Mouse (Mus musculus): ENCODE measurements at regions not wholly inside any gene's neighbourhood (a gene's known extent, or its start where the extent isn't known, plus 50 kb on each side); places are given as distances from the start of the nearest gene placed in this dataset.

DNA sequence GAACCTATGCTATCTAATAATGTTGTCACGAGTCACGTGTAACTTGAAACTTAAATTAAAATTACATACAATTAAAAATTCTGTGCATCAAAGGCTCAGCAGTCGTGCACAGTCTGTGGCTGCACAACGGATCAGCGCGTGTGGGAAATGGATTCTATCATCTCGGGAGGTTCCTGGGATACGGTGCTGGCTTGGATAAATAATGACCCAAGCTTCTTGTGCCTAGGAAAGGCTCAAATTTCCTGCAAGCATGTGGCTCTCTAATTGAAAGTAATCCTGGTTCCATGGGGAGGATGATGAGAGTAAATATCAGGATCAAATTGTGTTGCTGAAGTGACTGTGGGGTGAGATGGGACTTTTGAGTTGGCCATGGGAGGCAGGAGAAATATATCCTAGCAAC is 792.2 kb downstream of the Robo1 start:
- no peak for TF ChIP-seq CTCF (IDR thresholded peaks at IDR 0.05; ENCODE audit: control insufficient read depth, insufficient read depth, low read length)
- TF ChIP-seq POLR2A (IDR thresholded peaks at IDR 0.05; ENCODE audit: borderline replicate concordance, control insufficient read depth, low read depth, low read length), result no peak

Measured in bone marrow, adult 2 months (tissue).